Mouse (Mus musculus) cerebellum, adult 11-12 months (tissue): Measurements from ENCODE around the gene Fam118a.
A peak's percentile ranks its signal among the peaks of the same experiment; 100 is the strongest.
"Not testable (repeated sequence)": the region's sequence is repeated elsewhere in the genome, so short reads cannot be mapped to it uniquely, and the experiment has no call there.

Experiments
- DNase-seq: peaks from one replicate; pipeline ENCODE4 v3.0.0; 2022

Fam118a gene

DNA sequence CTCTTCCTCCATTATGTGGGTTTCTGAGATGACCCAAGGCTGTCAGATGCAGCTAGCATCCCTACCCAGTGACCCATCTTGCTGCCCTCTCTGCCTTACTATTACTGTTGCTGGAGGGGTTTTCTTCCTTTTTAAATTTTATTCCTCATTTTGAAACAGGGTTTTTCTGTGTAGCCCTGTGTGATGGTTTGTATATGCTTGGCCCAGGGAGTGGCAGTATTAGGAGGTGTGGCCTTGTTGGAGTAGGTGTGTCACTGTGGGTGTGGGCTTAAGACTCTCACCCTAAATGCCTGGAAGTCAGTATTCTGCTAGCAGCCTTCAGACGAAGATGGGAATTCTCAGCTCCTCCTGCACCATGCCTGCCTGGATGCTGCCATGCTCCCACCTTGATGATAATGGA, at the start of gene Fam118a:
TSS of gene Fam118a (plus strand) at position 301 of the 400 bp plus-strand sequence.
- DNase-seq = not testable (repeated sequence)

DNA sequence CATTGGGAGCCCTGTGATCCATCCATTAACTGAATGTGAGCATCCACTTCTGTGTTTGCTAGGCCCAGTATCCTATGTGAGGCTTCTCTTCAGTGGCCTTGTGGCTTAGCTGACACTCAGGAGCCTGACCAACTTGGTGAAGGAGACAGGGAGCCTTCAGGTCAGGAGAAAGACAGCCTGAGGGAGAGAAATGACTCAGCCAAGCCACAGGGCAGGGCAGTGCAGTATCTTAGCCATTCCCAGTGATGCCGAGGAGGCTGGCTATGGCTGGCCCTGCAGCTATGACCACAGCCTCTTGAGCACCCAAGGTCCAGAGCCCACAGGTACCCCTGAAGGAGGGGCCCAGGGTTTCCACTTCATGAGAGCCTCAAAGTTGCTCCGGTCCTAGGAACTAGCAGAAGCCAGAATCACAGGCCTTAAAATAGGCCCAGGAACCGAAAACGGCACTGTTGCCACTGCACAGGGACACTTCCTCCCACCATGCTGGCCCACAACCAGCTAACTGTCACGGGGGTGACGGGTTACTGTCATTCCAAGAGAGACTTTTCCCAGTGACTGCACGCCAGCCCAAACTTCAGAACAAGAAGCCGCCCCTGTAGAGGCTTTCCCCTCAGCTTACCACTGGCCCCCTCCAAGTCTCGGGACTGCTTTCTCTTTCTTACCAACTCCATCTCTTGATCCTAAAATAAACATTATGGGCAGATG, 47.0 kb upstream of the Fam118a start:
- no peak for DNase-seq

DNA sequence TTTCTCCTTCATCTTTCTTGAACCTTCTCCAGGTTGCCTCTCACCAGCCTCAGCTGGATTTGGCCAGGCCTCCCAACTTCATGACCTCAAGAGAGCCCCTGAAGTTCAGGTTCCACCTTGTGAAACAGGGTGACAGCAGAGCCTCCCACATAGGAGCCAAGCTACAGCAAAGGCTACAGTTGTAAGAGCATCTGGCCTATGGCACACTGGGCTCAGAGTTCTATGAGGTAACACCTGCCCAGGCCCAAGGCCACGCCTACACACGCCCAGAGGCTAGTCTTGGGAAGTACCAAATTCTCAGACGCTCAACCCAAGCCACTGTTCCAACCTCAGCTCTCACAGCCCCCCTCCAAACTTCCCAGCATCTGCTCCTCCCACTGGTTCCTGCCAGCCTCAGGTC, 45.9 kb upstream of the Fam118a start:
- DNase-seq = no peak

DNA sequence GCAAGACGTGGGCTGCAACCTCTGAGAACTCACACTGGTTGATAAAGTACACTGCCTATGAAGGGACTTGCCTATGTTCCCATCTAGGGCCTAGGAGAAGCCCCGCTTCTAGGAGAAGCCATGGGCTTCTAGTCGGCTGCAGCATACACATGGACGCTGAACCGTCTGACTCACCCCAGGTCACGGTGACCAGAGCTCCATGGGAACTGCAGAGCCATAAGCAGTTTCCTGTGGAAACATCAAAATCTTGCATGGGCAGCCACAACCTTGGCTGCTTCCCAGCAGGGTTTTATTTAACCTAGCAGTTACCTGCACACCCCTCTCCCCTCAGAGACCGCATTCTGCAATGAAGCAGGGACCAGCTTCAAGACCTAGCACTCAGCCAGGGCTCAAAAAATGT, 45.0 kb upstream of the Fam118a start:
- DNase-seq = no peak

DNA sequence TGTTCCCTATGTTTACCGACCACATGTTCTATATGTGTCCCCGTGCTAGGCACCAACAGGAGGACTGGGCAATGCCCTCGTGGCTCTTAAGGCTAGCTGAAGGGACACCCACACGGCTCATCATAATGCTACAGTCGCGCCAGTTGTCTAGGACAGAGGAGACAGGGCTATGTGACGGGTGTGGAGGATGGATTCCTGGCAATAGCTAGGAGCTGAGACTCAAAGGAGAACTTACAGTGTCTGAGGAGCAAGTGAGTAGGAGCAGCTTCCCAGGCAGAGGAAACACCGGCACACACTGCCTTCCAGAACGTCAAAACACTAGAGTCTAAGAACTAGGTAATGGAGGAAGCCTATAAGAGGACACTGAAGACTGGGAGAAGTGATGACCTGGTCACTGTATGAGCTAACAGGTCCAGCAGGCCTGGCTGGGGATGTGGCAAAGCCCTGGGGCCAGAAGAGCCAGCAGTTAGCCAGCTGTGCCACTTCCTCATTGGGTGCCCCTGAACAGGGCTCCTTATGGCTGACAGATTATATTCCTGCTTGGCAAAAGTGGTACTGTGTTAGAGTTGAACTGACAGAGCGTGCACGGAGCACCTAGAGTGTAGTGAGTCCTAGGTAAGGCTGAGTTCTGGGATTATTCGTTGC, 43.1 kb upstream of the Fam118a start:
- DNase-seq = no peak

DNA sequence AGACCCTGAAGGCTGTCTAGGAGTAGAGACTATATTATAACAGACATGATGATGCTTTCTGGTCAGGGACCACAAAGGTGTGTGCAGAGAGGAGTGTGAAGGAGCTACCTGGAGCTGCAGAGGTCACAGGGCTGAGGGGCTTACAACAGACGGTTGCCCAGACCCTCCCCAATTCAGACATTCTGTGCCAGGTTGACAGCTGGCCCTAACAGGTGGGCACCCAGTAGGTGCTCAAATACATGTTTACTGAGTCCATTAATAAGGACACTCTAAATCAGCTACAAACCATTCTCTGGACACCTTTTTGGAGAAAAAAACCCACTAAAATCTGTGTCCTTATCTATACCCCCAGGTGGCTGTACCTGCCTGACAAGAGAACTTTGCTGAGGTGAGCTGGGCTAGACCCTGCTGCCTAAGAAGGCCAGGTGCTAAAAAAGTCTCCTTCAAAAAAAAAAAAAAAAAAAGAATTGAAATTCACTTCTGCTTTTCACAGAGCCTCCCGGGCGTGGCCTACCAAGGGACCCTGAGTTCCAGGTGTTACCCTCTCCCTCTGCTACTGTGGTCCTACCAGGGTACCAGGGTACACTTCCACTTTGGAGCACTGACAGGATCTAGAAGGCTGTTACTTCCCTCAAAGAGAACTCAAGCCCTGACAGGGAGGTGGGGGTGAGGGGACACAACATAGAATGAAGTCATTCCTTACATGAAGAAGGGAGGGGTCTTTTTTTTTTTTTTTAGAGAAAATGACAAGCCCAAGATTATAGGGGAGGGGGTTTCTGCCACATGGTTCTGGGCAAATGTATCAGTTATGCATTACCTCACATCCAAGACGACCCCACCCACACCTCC, 42.4 kb upstream of the Fam118a start:
- DNase-seq = peak; percentile 15

DNA sequence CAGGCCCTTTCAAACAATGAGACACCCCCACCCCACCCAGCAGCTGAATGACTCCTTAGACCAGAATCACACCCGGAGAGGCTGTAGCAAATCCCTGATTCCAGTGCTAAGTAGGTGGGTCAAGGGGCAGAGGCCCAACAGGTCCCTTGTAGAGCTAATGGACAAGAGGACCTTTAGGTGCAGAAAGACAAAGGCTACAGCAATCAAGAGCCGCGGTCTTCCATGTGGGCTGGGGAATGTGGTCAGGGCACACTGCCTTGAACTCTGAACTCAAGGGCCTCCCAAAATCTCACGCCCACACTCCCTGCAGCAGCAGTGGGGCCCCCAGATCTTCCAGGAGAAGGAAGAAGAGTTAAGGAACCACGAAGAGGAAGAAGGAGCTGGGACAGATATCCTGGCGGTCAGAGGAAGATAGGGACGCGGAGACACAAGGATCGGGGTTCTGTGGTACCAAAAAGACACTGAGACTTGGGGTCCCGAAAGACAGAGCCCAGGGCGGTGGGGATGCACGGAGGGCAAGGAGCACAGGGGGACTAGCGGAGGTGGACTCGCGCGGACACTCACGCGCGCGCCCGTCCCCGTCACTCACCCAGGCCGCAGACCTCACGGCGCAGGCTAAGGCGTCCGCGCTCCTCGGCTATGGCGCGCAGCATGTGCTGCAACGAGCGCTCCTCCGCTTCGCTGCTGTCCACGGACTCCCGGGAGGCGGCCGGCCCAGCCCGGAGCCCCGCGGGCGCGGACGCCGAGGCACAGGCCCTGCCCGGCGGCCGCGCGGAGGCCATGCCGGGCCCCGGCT, 41.5 kb upstream of the Fam118a start:
- DNase-seq = peak; percentile 66

DNA sequence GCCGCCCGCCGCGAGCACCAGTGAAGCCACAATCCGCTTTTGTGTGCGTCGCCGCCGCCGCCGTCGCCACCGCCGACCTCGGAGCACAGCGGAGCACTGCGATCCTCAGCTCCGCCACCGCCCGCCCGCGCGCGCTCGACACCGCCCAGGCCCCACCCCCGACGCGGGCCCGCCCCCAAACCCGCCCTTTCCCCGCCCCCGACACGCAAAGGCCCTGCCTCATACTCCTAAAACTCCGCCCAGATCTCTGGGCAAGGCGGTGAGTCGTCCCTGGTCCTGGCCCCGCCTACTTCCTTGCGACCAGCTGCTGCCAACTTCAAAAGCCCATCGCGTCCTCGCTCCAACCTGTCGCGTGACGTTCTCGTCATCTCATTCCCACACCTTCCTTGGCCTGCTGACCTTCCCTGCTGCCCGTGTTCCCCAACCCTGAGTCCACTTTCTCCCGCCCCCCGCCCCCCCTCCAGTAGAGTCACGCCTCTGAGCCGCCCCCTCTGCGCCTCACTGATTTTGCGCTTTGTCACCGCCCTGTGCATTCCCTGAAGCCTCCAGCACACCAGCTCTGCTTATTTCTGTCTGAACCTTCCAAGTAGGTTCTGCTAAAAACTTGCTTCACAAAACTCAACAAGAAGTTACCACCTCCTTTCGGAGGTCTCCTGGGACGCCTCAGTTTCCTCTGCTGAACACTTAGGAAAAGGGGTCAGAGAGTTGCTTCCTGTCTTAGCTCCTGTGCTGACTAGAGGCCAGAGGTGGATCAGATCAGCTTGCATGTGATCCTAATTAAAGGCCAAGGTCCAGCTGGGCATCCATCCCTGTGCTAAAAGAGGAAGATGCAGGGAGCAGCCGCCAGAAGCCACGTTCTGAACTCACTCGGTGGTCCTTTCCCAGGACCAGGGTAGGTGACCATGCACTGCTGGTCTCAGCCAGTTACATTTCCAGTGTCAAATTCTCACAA, 40.6 kb upstream of the Fam118a start, which contains the start of gene 5031439G07Rik:
TSS of gene 5031439G07Rik (minus strand) at position 678 of the 952 bp plus-strand sequence.
- DNase-seq = peak; percentile 89

DNA sequence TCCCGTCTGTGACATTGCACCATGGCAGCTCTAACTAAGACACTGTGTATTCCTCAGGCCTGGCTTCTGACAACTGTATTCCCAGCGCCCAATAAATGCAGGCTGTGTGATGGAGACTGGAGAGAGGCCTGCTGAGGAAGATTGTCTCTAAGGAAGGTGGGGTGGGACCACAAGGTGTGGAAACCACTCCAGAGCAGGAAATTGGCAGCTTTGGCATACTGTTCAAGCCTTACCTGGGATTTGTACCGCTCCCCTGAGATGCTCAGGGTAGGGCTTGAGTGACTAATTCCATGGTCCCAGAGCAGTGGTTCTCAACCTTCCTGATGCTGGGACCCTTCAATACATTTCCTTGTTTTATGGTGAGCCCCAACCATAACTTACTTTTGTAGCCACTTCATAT, 39.6 kb upstream of the Fam118a start:
- DNase-seq = no peak

DNA sequence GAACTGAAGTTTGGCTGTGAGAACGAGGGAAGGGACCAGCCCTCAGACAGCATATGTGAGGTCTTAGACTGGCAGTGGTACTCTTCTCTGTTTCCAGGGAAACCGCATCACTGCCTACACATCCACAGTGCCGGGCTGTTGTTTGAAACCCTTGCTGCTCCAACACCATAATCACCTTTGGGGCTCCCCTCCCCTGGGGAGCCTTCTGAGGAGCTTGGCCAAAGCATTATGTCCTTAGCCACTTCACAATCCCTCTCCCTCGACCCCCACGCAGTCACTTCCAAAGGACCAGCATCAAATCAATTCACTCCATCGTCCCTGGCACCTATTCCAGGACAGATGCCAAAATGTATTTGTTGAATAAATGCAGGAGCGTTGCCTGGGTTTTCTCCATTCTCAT, 39.0 kb upstream of the Fam118a start:
- DNase-seq = peak; percentile 31

DNA sequence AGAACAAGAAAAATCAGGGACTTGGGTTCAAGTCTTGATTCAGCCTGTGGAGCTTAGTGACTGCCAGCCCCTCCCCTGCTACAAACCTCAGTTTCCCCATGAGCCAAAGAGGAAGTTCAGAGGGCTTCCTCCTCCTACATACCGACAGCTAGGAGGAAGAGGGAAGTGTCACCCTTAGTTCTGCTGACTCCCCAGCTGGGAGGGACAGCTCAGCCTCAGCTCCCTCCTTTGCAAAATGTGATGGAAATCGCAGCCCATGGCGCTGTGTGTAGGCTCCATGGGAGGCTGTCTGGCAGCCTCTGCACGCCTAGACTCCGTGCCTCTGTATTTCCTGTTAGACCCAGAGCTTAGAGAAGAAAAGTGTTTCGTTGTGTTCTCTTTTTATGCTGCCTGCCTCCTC, 34.2 kb upstream of the Fam118a start:
- no peak for DNase-seq

DNA sequence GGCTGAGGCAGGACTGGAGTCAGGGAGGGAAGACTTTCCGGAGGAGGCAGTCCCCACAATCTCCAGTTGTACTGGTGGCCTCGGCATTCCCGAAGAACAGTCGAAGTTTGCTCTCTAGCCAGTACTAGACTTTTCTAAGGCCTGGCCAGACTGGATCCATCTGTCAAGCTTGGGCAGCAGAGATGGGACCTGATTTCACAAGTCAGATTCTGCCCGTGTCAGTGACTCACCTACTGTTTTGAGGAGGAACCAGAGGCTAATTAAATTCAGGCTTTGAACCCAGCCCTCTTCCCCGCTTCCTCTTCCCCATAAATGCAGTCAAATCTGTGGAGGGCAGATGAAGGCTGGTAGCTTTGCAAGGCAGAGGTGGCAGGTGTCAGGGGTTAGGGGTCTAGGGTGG, 33.7 kb upstream of the Fam118a start:
- DNase-seq = no peak

DNA sequence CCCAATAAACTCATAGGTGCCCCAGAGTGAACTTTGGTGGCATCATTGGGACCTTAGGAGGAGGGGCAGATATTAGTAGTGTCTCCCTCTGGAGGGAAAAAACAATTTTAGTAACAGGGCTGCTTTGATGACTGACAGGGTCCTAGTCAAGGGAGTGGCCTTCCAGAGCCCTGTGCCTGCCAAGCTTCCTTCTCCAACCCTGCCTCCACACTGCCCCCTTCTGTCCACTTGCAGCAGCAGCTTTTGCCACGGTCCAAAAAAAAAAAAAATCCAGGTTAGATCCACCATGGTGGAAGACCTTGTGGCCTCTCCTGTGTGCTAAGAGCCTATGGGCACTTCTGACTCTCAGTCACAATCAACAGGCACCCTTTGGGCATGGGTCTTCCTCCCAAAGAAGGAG, 32.8 kb upstream of the Fam118a start:
- peak; percentile 27 for DNase-seq

DNA sequence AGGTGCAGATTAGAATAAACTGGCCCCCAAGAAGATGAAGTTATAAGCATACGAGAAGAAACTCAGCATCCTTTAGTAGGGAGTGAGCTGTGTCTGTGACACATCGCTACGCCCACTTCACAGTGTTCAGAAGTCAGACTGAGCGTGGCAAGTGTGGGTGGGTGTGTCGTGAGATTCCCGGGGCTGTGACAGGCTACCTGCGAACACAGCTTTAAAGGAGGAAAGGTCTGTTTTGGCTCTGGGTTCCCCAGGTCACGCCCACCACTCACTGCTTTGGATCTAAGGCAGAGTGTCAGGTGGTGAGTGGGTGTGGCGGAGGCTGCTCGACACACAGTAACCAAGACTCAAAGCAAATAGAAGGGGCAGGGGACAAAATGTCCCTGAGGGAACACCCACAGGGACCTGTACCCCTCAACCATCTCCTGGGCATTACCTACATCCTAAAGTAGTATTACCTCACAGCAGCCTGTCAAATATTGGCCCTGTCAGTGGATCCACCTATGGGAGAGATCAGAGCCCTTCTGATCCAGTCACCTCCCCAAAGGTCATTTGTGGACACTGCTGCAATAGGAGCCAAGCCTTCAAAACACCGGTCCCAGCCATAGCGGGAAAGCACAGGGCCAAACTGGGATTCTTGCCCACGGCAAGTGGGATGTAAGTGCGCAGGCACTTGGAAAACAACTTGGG, 30.8 kb upstream of the Fam118a start:
- DNase-seq = no peak

DNA sequence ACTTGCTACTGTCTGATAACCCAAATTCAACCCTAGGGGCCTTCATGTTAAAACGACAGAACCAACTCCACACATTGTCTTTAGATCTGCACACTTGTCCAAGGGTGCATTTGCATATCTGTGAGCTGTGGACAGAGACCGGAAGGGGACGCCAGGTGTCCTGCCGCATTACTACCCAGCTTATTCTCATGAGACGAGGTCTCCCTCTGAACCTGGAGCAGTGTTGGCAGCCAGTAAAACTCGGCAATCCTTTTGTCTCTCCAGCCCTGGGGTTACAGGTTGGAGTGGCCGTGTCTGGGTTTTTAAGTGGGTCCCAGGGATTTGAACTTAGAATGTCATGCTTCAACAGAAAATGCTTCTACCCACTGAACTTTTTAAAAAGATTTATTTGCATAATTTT, 28.8 kb upstream of the Fam118a start:
- no peak for DNase-seq

DNA sequence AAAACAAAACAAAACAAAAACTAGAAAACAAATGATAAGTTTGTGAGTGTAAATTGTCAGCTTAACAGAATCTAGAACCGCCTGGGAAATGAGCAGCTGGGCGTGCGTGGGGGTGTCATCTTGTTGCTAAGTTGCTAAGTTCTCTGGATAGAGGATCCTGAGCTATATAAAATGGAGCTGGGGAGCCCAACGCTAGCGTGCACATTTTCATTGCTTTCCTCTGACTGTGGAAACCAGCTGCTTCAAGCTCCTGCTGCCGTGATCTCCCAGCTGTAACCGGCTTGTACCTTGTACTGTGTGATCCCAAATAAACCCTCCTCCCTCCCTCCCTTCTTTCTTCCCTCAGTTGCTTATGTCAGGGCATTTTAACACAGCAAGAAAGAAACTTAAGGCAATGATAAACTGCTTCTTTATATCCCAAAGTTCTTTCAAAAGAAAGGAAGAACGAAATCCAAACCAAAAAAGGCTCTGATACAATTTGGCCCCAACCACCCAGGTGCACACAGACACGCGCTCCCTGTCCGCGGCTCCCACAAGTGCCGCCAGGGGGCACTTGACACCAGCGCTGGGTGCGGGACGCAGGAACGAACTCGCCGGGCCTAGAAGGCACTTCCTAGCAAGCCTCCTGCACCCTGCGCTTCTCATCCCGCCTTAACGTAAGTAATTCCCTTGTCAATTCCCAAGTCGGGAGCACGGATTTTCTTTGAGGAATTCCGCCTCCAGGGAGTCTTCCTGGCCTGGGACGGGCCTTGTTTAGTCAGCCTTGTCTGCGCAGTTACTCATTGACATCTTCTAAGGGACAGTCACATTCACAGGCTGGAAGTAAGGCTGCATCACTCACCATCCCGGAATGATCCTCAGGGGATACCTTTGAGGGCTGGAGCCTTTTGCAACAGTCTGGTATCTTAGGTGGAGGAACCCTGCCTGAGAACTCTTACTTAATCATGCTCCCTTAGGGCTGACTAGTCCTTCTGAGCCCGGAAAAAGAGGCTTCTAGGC, 27.5 kb upstream of the Fam118a start:
- peak; percentile 65 for DNase-seq

DNA sequence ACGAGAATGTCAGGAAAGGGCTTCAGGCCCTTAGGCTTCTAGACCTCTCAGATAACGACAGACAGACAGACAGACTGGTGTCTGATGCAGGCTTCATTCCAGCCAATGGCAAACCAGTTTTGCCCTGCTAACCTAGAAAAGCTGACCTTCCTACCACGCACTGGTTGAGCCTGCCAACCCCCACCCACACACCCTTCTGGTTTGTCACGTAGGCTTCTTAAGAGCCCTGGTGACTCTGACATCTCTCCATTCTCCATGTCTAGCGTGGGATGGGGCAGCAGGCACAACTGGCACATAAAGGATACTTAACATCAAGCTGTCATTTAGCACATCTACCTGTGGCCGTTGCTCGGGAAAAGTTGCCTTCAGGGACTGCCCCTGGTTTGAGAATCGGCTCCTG, 19.1 kb upstream of the Fam118a start:
- no peak for DNase-seq

DNA sequence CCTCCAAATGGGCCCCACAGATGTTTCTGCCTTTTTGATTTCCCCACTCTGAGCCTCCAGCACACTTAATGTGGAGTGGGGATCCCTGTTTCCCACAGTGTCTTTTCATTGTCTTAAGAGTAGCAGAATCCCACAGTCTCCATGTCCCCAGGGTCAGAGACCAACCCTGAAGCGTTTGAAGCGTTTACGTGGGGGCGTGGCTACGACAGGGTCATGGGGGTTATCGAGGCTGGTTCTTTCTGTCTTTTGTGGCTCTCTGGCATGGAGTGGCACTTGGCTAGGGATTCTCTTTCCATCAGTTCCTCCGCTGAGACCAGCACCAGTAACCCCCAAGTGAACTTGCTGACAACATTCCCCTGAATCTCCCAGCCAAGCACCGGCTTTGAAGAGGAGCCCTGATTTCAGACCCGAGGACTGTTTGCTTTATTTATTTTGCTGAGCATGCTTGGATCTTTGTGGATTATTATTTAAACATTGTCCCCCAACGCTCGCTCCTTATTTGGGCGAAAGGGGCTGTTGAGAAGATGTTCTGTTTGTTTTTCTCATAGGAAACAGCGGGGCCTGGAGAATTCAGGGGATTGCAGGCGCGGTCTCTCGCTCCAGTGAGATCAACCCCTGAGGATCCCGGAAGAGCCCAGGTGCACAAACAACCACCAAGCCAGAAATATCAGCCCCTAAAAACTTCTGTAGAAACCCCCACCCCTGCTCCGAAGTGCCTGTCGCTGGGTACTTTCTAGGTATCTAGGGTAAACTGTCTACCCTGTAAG, 16.7 kb upstream of the Fam118a start:
- DNase-seq = no peak

DNA sequence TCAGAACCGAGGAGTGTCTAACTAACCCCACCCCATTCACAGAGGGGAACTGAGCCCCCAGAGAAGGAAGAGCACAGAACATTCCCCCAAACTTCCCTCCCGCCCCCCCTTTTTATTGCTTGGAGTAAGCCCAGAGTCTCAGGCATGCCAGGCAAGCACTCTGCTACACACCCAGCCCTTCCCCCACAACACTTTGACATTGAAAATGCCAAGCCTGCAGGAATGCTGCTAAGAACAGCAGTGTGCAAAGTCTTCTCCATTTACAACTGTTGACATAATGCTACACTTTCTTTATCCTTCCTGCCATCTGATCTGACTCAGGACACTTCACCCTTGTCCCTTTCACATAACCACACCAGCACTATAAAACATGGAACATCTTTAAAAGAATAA, 16.1 kb upstream of the Fam118a start:
- DNase-seq = no peak
